Mouse (Mus musculus) myocyte (in vitro differentiated cells): ENCODE measurements around the gene Tbcel. TPM values are rescaled to one million over a fixed set of nuclear protein-coding genes. Genes with fewer than 3 reads are reported as not detected.

ENCODE experiments used
- H3K27me3 ChIP-seq: one replicate; pipeline ENCODE4 v1.6.1; 2011; ENCODE audit not compliant: control insufficient read depth, insufficient read depth, insufficient read length
- H3K36me3 ChIP-seq: one replicate; pipeline ENCODE4 v1.6.1; 2011; ENCODE audit not compliant: control insufficient read depth, insufficient read depth
- H3K4me2 ChIP-seq: one replicate; pipeline ENCODE4 v1.6.1; 2011; ENCODE audit warnings: low read depth, control low read depth
- H3K4me3 ChIP-seq: one replicate; pipeline ENCODE4 v1.5.1; 2011; ENCODE audit warnings: mild to moderate bottlenecking, control low read depth, moderate library complexity
- H3K79me2 ChIP-seq: one replicate; pipeline ENCODE4 v1.6.1; 2011; ENCODE audit not compliant: control insufficient read depth, insufficient read depth
- H3ac ChIP-seq: one replicate; pipeline ENCODE4 v1.6.1; 2011; ENCODE audit not compliant: control insufficient read depth, insufficient read length
- CEBPB ChIP-seq: IDR thresholded peaks from 2 replicates; pipeline ENCODE4 v1.6.1; 2011; ENCODE audit warnings: mild to moderate bottlenecking, moderate library complexity; ENCODE audit not compliant: poor library complexity, insufficient read depth, severe bottlenecking
- E2F4 ChIP-seq: IDR thresholded peaks from one replicate; pipeline ENCODE4 v1.6.1; 2011; ENCODE audit warnings: mild to moderate bottlenecking, control low read depth, moderate library complexity; ENCODE audit not compliant: insufficient read depth
- MAX ChIP-seq: IDR thresholded peaks from one replicate; pipeline ENCODE4 v1.6.1; 2011; ENCODE audit warnings: low read depth, mild to moderate bottlenecking, control low read depth
- MYOD1 ChIP-seq, 3 experiments: IDR thresholded peaks; one replicate each; pipeline ENCODE4 v1.6.1; 2011; ENCODE audit warnings: control low read depth in 2 of 3, low read depth in 2 of 3, mild to moderate bottlenecking in 2 of 3, moderate library complexity in 1 of 3; ENCODE audit not compliant: insufficient read length in 2 of 3, control insufficient read depth in 1 of 3
- MYOG ChIP-seq, 3 experiments: IDR thresholded peaks; one replicate each; pipeline ENCODE4 v1.6.1; 2011; ENCODE audit warnings: control low read depth in 2 of 3, low read depth in 2 of 3, mild to moderate bottlenecking in 2 of 3; ENCODE audit not compliant: insufficient read length in 2 of 3, control insufficient read depth in 1 of 3, insufficient read depth in 1 of 3
- POLR2A ChIP-seq: IDR thresholded peaks from one replicate; pipeline ENCODE4 v1.6.1; 2011; ENCODE audit warnings: low read depth, mild to moderate bottlenecking, control low read depth, moderate library complexity; ENCODE audit not compliant: insufficient read length
- POLR2AphosphoS2 ChIP-seq: IDR thresholded peaks from one replicate; pipeline ENCODE4 v1.6.1; 2011; ENCODE audit warnings: low read depth, control low read depth; ENCODE audit not compliant: insufficient read length
- REST ChIP-seq: IDR thresholded peaks from one replicate; pipeline ENCODE4 v1.6.1; 2011; ENCODE audit warnings: mild to moderate bottlenecking, control low read depth, moderate library complexity; ENCODE audit not compliant: insufficient read depth, insufficient read length
- SRF ChIP-seq: IDR thresholded peaks from one replicate; pipeline ENCODE4 v1.6.1; 2011; ENCODE audit warnings: low read depth; ENCODE audit not compliant: control insufficient read depth, insufficient read length
- TCF12 ChIP-seq: IDR thresholded peaks from one replicate; pipeline ENCODE4 v1.6.1; 2011; ENCODE audit warnings: mild to moderate bottlenecking, control low read depth; ENCODE audit not compliant: poor library complexity, insufficient read depth, severe bottlenecking
- TCF3 ChIP-seq: IDR thresholded peaks from one replicate; pipeline ENCODE4 v1.6.1; 2011; ENCODE audit warnings: low read depth, control low read depth; ENCODE audit not compliant: insufficient read length
- USF1 ChIP-seq: IDR thresholded peaks from one replicate; pipeline ENCODE4 v1.6.1; 2011; ENCODE audit warnings: low read depth, mild to moderate bottlenecking, control low read depth, moderate library complexity
- polyA plus RNA-seq: library from polyadenylated mRNA; unstranded; fragments of >200 nt; fragmentation: generic; extraction: Trizol; gene quantifications from one replicate; pipeline ENCODE4 v1.2.1, GENCODE M21; 2012; ENCODE audit warnings: missing spikeins

Tbcel gene
- polyA plus RNA-seq, 1 experiment, result 7.9 TPM

- Histone ChIP-seq H3ac (no peak overlapping the region), H3K79me2 (peaks cover 16% of the 10 kb centered on the region), H3K27me3 (no peaks in the 10 kb centered on the region), H3K4me3 (no peak overlapping the region), H3K36me3 (no peaks in the 10 kb centered on the region), H3K4me2 (no peak overlapping the region)
- TF ChIP-seq POLR2AphosphoS2 (no peak), TCF12 (no peak), MYOG (IDR thresholded peaks at IDR 0.05; ENCODE audit: control insufficient read depth in 1 of 3, insufficient read depth in 1 of 3, insufficient read length in 2 of 3, low read depth in 2 of 3) (no peak), MAX (no peak), REST (no peak), CEBPB (no peak), SRF (no peak), E2F4 (no peak), POLR2A (no peak), TCF3 (no peak), MYOD1 (IDR thresholded peaks at IDR 0.05; ENCODE audit: control insufficient read depth in 1 of 3, insufficient read length in 2 of 3, low read depth in 2 of 3) (no peak), USF1 (no peak)
These were observed 44.9 kb downstream of the Tbcel start for GRCm38 (mm10) chr9:42462585-42463219.

- H3K79me2 ChIP-seq, result peaks cover 14% of the 10 kb centered on the region
- no peaks in the 10 kb centered on the region for H3K36me3 ChIP-seq
- H3ac ChIP-seq, result no peak overlapping the region
- H3K4me2 ChIP-seq, result no peak overlapping the region
- TF ChIP-seq REST (no peak), TCF3 (no peak), MYOG (IDR thresholded peaks at IDR 0.05; ENCODE audit: control insufficient read depth in 1 of 3, insufficient read depth in 1 of 3, insufficient read length in 2 of 3, low read depth in 2 of 3) (no peak), MAX (no peak)
- H3K4me3 ChIP-seq, result no peak overlapping the region
- H3K27me3 ChIP-seq, result no peaks in the 10 kb centered on the region
These were observed 46.1 kb downstream of the Tbcel start for GRCm38 (mm10) chr9:42461390-42462108.

- no peak overlapping the region for H3K4me3 ChIP-seq
- no peaks in the 10 kb centered on the region for H3K27me3 ChIP-seq
- H3K4me2 ChIP-seq, result no peak overlapping the region
- no peaks in the 10 kb centered on the region for H3K36me3 ChIP-seq
- H3K79me2 ChIP-seq, result peaks cover 7% of the 10 kb centered on the region
- H3ac ChIP-seq, result no peak overlapping the region
- no peak for TF ChIP-seq REST
- TF ChIP-seq POLR2A, result no peak
- TF ChIP-seq CEBPB, result no peak
- TF ChIP-seq POLR2AphosphoS2, result no peak
- TF ChIP-seq USF1, result no peak
- no peak for TF ChIP-seq MAX
- TF ChIP-seq E2F4, result no peak
- no peak for TF ChIP-seq SRF
- TF ChIP-seq TCF12, result no peak
- TF ChIP-seq MYOG (IDR thresholded peaks at IDR 0.05; ENCODE audit: control insufficient read depth in 1 of 3, insufficient read depth in 1 of 3, insufficient read length in 2 of 3, low read depth in 2 of 3), result no peak
- no peak for TF ChIP-seq MYOD1 (IDR thresholded peaks at IDR 0.05; ENCODE audit: control insufficient read depth in 1 of 3, insufficient read length in 2 of 3, low read depth in 2 of 3)
- no peak for TF ChIP-seq TCF3
These were observed 47.3 kb downstream of the Tbcel start for GRCm38 (mm10) chr9:42460353-42460752.

- TF ChIP-seq TCF3 (no peak), SRF (no peak), E2F4 (no peak), POLR2A (no peak)
- H3ac ChIP-seq, result no peak overlapping the region
- no peak overlapping the region for H3K4me3 ChIP-seq
- peaks cover 5% of the 10 kb centered on the region for H3K79me2 ChIP-seq
- H3K27me3 ChIP-seq, result no peaks in the 10 kb centered on the region
- H3K36me3 ChIP-seq, result no peaks in the 10 kb centered on the region
- no peak overlapping the region for H3K4me2 ChIP-seq
These were observed 47.9 kb downstream of the Tbcel start for GRCm38 (mm10) chr9:42459736-42460135.

GRCm38 (mm10) chr9:42458741-42459515 lies 48.7 kb downstream of the Tbcel start:
- Histone ChIP-seq H3K4me3 (no peak overlapping the region), H3K27me3 (no peaks in the 10 kb centered on the region), H3K4me2 (no peak overlapping the region), H3K36me3 (no peaks in the 10 kb centered on the region), H3ac (no peak overlapping the region), H3K79me2 (peaks cover 5% of the 10 kb centered on the region)
- no peak for TF ChIP-seq MYOD1 (IDR thresholded peaks at IDR 0.05; ENCODE audit: control insufficient read depth in 1 of 3, insufficient read length in 2 of 3, low read depth in 2 of 3)
- TF ChIP-seq TCF3, result no peak
- TF ChIP-seq CEBPB, result no peak
- no peak for TF ChIP-seq USF1
- TF ChIP-seq MYOG (IDR thresholded peaks at IDR 0.05; ENCODE audit: control insufficient read depth in 1 of 3, insufficient read depth in 1 of 3, insufficient read length in 2 of 3, low read depth in 2 of 3), result no peak
- no peak for TF ChIP-seq SRF
- TF ChIP-seq TCF12, result no peak
- TF ChIP-seq MAX, result no peak
